Comparison of ENCODE assay signal across 25 mouse cellular contexts in genomic region chr6:147555591-147555990, GRCm38 (mm10).
DNase-seq lines count a peak whose midpoint lies in the region; ATAC-seq lines count a peak whose summit lies in the region.
"Had no signal": no experiment of that assay in that cellular context is flagged by ENCODE, and none has a peak within 500 bp of the region (broad histone marks: within the 10 kb centered on the region; RNA-seq: fewer than 3 reads in every experiment).

No protein-coding gene starts in this region.

- 80% methylated on average over 6 of the region's 6 CpGs for WGBS in neural tube, embryonic 15.5 days

- no peak for ATAC-seq in neural tube, embryonic 15.5 days (ENCODE audit: low FRiP score)
- no peak for ATAC-seq in megakaryocyte-erythroid progenitor cell, adult 5-6 weeks (replicated peaks; ENCODE audit: low FRiP score, low TSS enrichment, poor library complexity, severe bottlenecking)
- ATAC-seq: activated CD4-positive, CD25-positive, alpha-beta regulatory T cell, adult 4 months; forebrain, embryonic 14.5 days; forebrain, postnatal 0 days; hindbrain, postnatal 0 days; inflammation-experienced regulatory T-cells, adult 6 months; intestine, embryonic 16.5 days had no signal

- no peak overlapping the region for H3K4me3 ChIP-seq in neural tube, embryonic 15.5 days (replicated peaks)
- H3K4me3 ChIP-seq: embryonic facial prominence, embryonic 12.5 days; embryonic facial prominence, embryonic 15.5 days; heart, embryonic 13.5 days had no signal

- H3K4me1 ChIP-seq in neural tube, embryonic 15.5 days = no peaks in the 10 kb centered on the region
- H3K4me1 ChIP-seq: embryonic facial prominence, embryonic 15.5 days had no signal

- no peaks in the 10 kb centered on the region for H3K36me3 ChIP-seq in neural tube, embryonic 15.5 days
- H3K36me3 ChIP-seq: embryonic facial prominence, embryonic 12.5 days; embryonic facial prominence, embryonic 15.5 days; heart, embryonic 13.5 days had no signal

- no peak overlapping the region for H3K27ac ChIP-seq in neural tube, embryonic 15.5 days (replicated peaks)
- H3K27ac ChIP-seq: embryonic facial prominence, embryonic 12.5 days; embryonic facial prominence, embryonic 15.5 days; heart, embryonic 13.5 days; hindbrain, embryonic 14.5 days; hindbrain, postnatal 0 days had no signal

- no peak overlapping the region for H3K9ac ChIP-seq in neural tube, embryonic 15.5 days (replicated peaks)
- H3K9ac ChIP-seq: embryonic facial prominence, embryonic 12.5 days; embryonic facial prominence, embryonic 15.5 days; forebrain, postnatal 0 days; heart, embryonic 13.5 days; hindbrain, embryonic 14.5 days had no signal

- DNase-seq in ovary, postnatal 14 days (ENCODE audit: low spot score) = peak; percentile 5
- DNase-seq in ovary, adult 18-20 months (ENCODE audit: low spot score) = no peak
- DNase-seq in gastrocnemius, adult 8-10 months (ENCODE audit: low spot score in 2 of 2) = peak; percentile 6 to 7
- peak; percentile 41 for DNase-seq in gastrocnemius, postnatal 25 days
- DNase-seq in adrenal gland, postnatal 36 days = no peak
- DNase-seq: adrenal gland, postnatal 10 days; cerebellum, adult 11 months; cerebellum, adult 2 months; cerebellum, adult 9-11 months; cerebellum, postnatal 25 days; forebrain, postnatal 0 days; heart, adult 18-20 months; heart, postnatal 14 days; heart, postnatal 4 days had no signal

- H3K9me3 ChIP-seq in neural tube, embryonic 15.5 days (replicated peaks) = no peaks in the 10 kb centered on the region
- H3K9me3 ChIP-seq: embryonic facial prominence, embryonic 12.5 days; embryonic facial prominence, embryonic 15.5 days; heart, embryonic 13.5 days had no signal

- no peak overlapping the region for H3K4me2 ChIP-seq in neural tube, embryonic 15.5 days
- H3K4me2 ChIP-seq: embryonic facial prominence, embryonic 12.5 days; embryonic facial prominence, embryonic 15.5 days; heart, embryonic 13.5 days; hindbrain, embryonic 14.5 days had no signal

- no peaks in the 10 kb centered on the region for H3K27me3 ChIP-seq in neural tube, embryonic 15.5 days (replicated peaks)
- H3K27me3 ChIP-seq: embryonic facial prominence, embryonic 12.5 days; embryonic facial prominence, embryonic 15.5 days; heart, embryonic 13.5 days had no signal

Comparison
In these comparisons a context has a peak if more than half of its experiments do, and no peak if none do; other contexts are left out.
1. DNase-seq: peak in ovary, postnatal 14 days (single experiment), gastrocnemius, adult 8-10 months (2 of 2) and gastrocnemius, postnatal 25 days (single experiment); none in ovary, adult 18-20 months (single experiment) and adrenal gland, postnatal 36 days (0 of 2).